In genomic region chr4:138642272-138642671, GRCm38 (mm10) we compare ENCODE assay signal across 16 mouse cellular contexts. TPM values are rescaled to one million over a fixed set of nuclear protein-coding genes. Genes with fewer than 3 reads are reported as not detected.
"Had no signal": no experiment of that assay in that cellular context is flagged by ENCODE, and none has a peak within 500 bp of the region (broad histone marks: within the 10 kb centered on the region; RNA-seq: fewer than 3 reads in every experiment).

No protein-coding gene starts in this region.

- H3K27me3 ChIP-seq: liver, embryonic 15.5 days had no signal

- DNase-seq: kidney, adult 9 months; kidney, postnatal 4 days; lung, adult 2 months; lung, postnatal 4 days; thymus, postnatal 14 days had no signal

- H3K4me1 ChIP-seq: limb, embryonic 10.5 days; liver, embryonic 15.5 days had no signal

- H3K4me2 ChIP-seq: liver, embryonic 11.5 days; liver, embryonic 15.5 days; midbrain, embryonic 11.5 days had no signal

- H3K36me3 ChIP-seq: limb, embryonic 10.5 days; liver, embryonic 15.5 days had no signal

- H3K4me3 ChIP-seq: layer of hippocampus, adult 2 months; limb, embryonic 10.5 days; liver, embryonic 15.5 days; myocyte had no signal

- H3K9ac ChIP-seq: liver, embryonic 15.5 days had no signal

- H3K27ac ChIP-seq: kidney, postnatal 0 days; layer of hippocampus, adult 2 months; limb, embryonic 10.5 days; liver, embryonic 15.5 days; stomach, postnatal 0 days had no signal

- H3K9me3 ChIP-seq: limb, embryonic 10.5 days; liver, embryonic 15.5 days had no signal

- ATAC-seq: lung, postnatal 0 days had no signal

RNA-seq across cellular contexts. Expression of gene Vwa5b1, which starts 6.6 kb away (rescaled TPM):
- total RNA-seq: megakaryocyte, adult 5-6 weeks; neutrophil, adult 5-6 weeks had no signal
- polyA plus RNA-seq: liver, embryonic 11.5 days; liver, embryonic 15.5 days; myocyte had no signal
